Mouse (Mus musculus): ENCODE data around the gene Hbq1a. TPM values are rescaled to one million over a fixed set of nuclear protein-coding genes. Genes with fewer than 3 reads are reported as not detected.
"Not testable (repeated sequence)": the region's sequence is repeated elsewhere in the genome, so short reads cannot be mapped to it uniquely, and the experiment has no call there.

Gene Hbq1a
- polyA plus RNA-seq, 1 experiment from 2014 or later: not detected

DNA sequence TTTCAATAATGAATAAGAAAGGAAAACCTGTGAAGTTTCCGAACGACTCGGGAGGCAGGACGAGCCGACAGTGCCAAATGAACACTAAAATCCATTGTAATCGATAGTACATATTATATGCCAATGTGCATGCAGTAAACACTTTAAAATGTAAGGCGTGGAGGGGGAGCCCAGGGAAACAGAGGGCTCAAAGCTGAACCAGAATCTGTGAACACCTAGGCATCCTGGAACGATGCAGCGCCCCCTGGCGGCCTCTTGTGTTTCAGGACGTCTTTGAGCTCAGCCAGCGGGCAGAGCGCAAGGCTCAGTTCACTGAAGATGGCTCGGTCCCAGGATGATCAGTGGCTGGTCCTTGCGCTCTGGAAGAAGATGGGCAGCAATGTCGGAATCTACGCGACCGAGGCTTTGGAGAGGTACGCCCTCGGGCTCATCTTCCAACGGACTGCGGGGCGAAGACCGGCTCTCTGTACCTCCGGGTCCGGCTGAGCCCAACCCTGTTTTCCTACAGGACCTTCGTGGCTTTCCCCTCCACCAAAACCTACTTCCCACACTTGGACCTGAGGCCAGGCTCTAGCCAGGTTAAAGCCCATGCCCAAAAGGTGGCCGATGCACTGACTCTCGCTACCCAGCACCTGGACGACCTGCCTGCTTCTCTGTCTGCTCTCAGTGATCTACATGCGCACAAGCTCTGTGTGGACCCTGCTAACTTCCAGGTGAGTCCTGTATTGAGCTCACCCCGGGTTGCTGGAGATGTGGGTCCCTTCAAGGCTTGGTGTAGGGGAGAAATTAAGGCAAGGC, 13.0 kb upstream of the Hbq1a start, which contains the start of gene Hbq1b:
Hbq1b (plus strand) TSS at position 271 of the 798 bp plus-strand sequence.
- H3K27ac ChIP-seq (replicated peaks); H3K4me1 ChIP-seq; H3K36me3 ChIP-seq (replicated peaks); H3K9me3 ChIP-seq: not testable (repeated sequence)
- Histone ChIP-seq H3K4me3 (peak within 1 kb of the TSS; percentile 45), H3K27me3 (replicated peaks; ENCODE audit: low read depth, poor library complexity, severe bottlenecking) (peaks cover 19% of the 10 kb centered on the region)
- DNase-seq (ENCODE audit: low spot score): peak; percentile 72
- WGBS: 20% methylated on average over 33 of the region's 33 CpGs

DNA sequence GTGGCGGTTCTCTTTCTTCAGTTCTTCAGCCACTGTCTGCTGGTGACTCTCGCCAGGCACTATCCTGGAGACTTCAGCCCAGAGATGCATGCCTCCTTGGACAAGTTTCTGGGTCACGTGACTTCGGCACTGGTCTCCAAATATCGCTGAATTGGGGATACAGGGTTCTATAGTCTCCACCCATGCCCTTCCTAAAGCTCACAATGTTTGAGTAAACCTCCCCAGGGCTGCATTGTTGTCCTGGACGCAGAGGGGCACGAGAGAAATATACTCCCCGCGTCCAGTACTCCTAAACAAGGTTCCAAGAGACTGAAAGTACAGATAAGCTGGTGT, 12.4 kb upstream of the Hbq1a start:
- Histone ChIP-seq H3K27ac (replicated peaks) (no peak overlapping the region), H3K9me3 (no peaks in the 10 kb centered on the region), H3K36me3 (replicated peaks) (no peaks in the 10 kb centered on the region), H3K4me1 (no peaks in the 10 kb centered on the region), H3K27me3 (replicated peaks; ENCODE audit: low read depth, poor library complexity, severe bottlenecking) (peaks cover 18% of the 10 kb centered on the region), H3K4me3 (0 out of 2 replicates have a peak overlapping the region, but pooled peaks have one; percentile 13)
- 68% methylated on average over 9 of the region's 9 CpGs for WGBS
- no peak for DNase-seq (ENCODE audit: low spot score)

- not testable (repeated sequence) for H3K4me3 ChIP-seq; H3K27ac ChIP-seq (replicated peaks); H3K36me3 ChIP-seq (replicated peaks); DNase-seq (ENCODE audit: low spot score); H3K4me1 ChIP-seq; H3K9me3 ChIP-seq
- peaks cover 11% of the 10 kb centered on the region for H3K27me3 ChIP-seq (replicated peaks; ENCODE audit: low read depth, poor library complexity, severe bottlenecking)
- 84% methylated on average over 4 of the region's 4 CpGs for WGBS
Observed at GRCm38 (mm10) chr11:32292819-32293218, 7.0 kb upstream of the Hbq1a start.

DNA sequence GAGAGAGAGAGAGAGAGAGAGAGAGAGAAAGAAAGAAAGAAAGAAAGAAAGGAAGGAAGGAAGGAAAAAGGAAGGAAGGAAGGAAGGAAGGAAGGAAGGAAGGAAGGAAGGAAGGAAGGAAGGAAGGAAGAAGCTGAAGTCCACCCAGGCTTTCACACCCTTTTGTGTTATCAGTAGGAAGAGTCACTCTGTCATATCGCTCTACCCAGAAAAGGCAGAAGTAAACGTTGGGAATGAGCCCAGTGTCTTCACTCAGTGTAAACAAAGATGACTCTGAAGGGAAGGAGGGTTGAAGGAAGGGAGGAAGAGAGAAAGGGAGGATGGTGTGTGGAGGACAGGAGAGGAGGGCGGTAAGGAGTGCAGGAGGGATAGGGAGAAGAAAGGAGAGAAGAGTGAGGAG, 6.4 kb upstream of the Hbq1a start:
- not testable (repeated sequence) for DNase-seq (ENCODE audit: low spot score); H3K4me1 ChIP-seq
- 78% methylated on average over 3 of the region's 3 CpGs for WGBS

DNA sequence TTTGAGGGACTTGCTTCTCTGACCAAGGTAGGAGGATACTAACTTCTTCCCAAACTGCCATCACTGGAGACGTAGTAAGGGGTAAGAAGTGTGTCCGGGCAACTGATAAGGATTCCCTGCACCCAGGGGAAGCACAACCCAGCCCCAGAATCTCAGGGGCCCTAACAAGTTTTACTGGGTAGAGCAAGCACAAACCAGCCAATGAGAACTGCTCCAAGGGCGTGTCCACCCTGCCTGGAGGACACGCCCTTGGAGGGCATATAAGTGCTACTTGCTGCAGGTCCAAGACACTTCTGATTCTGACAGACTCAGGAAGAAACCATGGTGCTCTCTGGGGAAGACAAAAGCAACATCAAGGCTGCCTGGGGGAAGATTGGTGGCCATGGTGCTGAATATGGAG, 3.7 kb upstream of the Hbq1a start, which contains the start of gene Hba-a2:
Hba-a2 (plus strand) TSS at position 287 of the 400 bp plus-strand sequence.
- H3K36me3 ChIP-seq (replicated peaks); H3K9me3 ChIP-seq; DNase-seq (ENCODE audit: low spot score); H3K27me3 ChIP-seq (replicated peaks; ENCODE audit: low read depth, poor library complexity, severe bottlenecking); H3K4me1 ChIP-seq; H3K4me3 ChIP-seq; H3K27ac ChIP-seq (replicated peaks): not testable (repeated sequence)
- WGBS: no CpG with 5 or more reads among the region's 4 CpGs

More for the DNA sequence above, 6.4 kb upstream of the Hbq1a start:
- H3K27me3 ChIP-seq (replicated peaks; ENCODE audit: low read depth, poor library complexity, severe bottlenecking); H3K36me3 ChIP-seq (replicated peaks); H3K4me3 ChIP-seq; H3K9me3 ChIP-seq; H3K27ac ChIP-seq (replicated peaks): not testable (repeated sequence)

GRCm38 (mm10) chr11:32297417-32297816, 2.5 kb upstream of the Hbq1a start:
- 46% methylated on average over 2 of the region's 2 CpGs for WGBS
- peaks cover 21% of the 10 kb centered on the region for H3K27me3 ChIP-seq (replicated peaks; ENCODE audit: low read depth, poor library complexity, severe bottlenecking)
- not testable (repeated sequence) for H3K9me3 ChIP-seq; H3K4me1 ChIP-seq; H3K36me3 ChIP-seq (replicated peaks); DNase-seq (ENCODE audit: low spot score); H3K4me3 ChIP-seq; H3K27ac ChIP-seq (replicated peaks)

DNA sequence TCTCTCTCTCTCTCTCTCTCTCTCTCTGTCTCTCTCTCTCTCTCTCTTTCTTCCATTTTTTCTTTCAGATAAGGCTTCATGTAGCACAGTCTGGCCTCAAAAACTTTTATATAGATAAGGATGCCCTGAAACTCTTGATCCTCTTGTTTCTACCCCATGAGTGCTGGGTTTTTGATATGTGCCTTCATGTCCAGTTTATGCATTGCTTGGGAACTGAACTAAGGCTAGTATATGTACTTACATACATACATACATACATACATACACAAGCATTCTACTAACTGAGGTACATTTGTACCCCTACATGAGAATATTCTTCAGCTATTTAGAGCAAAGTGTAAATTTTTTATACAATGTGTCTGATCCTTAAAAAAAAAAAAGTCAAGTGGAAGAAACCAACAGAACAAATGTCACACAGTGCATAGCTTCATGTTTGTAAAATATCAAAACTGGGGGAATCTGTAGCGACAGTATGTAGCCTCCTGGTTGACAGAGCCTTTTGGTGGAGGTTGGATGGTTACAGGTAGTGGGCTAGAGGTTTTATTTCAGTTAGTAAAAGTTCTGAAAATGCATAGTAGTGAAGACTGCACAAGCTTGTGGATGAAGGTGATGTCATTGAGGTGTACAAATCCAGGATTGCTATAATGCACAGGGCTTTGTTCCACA, 1.9 kb upstream of the Hbq1a start:
- Histone ChIP-seq H3K4me1 (no peaks in the 10 kb centered on the region), H3K36me3 (replicated peaks) (no peaks in the 10 kb centered on the region), H3K27me3 (replicated peaks; ENCODE audit: low read depth, poor library complexity, severe bottlenecking) (peaks cover 24% of the 10 kb centered on the region), H3K4me3 (no peak overlapping the region), H3K9me3 (no peaks in the 10 kb centered on the region), H3K27ac (replicated peaks) (no peak overlapping the region)
- 87% methylated on average over 1 of the region's 1 CpGs for WGBS
- no peak for DNase-seq (ENCODE audit: low spot score)

GRCm38 (mm10) chr11:32298532-32298918, 1.3 kb upstream of the Hbq1a start:
- WGBS: 95% methylated on average over 2 of the region's 2 CpGs
- no peak overlapping the region for H3K4me3 ChIP-seq
- no peaks in the 10 kb centered on the region for H3K36me3 ChIP-seq (replicated peaks)
- no peaks in the 10 kb centered on the region for H3K9me3 ChIP-seq
- no peak overlapping the region for H3K27ac ChIP-seq (replicated peaks)
- DNase-seq (ENCODE audit: low spot score): no peak
- peaks cover 29% of the 10 kb centered on the region for H3K27me3 ChIP-seq (replicated peaks; ENCODE audit: low read depth, poor library complexity, severe bottlenecking)
- H3K4me1 ChIP-seq: no peaks in the 10 kb centered on the region

DNA sequence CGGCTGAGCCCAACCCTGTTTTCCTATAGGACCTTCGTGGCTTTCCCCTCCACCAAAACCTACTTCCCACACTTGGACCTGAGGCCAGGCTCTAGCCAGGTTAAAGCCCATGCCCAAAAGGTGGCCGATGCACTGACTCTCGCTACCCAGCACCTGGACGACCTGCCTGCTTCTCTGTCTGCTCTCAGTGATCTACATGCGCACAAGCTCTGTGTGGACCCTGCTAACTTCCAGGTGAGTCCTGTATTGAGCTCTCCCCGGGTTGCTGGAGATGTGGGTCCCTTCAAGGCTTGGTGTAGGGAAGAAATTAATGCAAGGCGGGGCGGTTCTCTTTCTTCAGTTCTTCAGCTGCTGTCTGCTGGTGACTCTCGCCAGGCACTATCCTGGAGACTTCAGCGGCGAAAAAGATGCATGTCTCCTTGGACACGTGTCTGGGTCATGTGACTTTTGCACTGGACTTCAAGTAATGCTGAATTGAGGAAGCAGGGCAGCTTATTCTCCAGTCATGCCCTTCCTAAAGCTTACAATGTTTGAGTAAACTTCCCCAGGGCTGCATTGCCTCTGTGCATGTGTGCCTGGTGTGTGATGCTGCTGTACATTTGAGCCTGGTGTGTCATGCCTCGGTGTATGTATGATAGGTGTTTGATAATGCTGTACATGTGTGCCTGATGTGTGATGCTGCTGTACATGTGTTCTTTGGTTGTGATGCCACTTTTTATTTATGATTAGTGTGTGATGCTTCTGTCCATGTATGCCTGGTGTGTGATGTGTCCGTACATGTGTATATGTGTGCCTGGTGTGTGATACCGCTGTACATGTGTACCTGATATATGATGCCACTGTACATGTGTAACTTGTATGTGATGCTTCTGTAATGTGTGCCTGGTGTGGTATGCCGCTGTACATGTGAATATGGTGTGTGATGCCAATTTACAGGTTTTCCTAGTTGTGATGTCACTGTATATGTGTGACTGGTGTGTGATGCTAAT, 704 bp downstream of the Hbq1a start:
- Histone ChIP-seq H3K4me3 (peak overlapping the region; percentile 45), H3K27ac (replicated peaks) (no peak overlapping the region), H3K9me3 (no peaks in the 10 kb centered on the region), H3K27me3 (replicated peaks; ENCODE audit: low read depth, poor library complexity, severe bottlenecking) (peaks cover 29% of the 10 kb centered on the region), H3K36me3 (replicated peaks) (no peaks in the 10 kb centered on the region), H3K4me1 (no peaks in the 10 kb centered on the region)
- WGBS: 61% methylated on average over 16 of the region's 17 CpGs
- no peak for DNase-seq (ENCODE audit: low spot score)

DNA sequence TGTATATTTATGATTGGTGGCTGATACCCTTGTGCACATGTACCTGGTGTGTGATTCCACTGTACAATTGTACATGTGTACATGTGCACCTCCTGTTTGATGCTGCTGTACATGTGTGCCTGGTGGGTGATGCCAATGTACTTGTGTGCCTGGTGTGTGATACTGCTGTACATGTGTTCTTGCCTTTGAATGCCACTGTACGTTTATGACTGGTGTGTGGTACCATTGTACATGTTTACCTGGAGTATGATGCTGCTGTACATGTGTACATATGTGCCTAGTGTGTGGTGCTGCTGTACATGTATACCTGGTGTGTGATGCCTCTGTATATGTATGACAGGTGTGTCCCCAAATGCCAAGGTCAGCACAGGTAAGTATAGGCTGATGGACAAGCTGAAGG, 1.6 kb downstream of the Hbq1a start:
- H3K36me3 ChIP-seq (replicated peaks): no peaks in the 10 kb centered on the region
- no peak for DNase-seq (ENCODE audit: low spot score)
- H3K4me3 ChIP-seq: no peak overlapping the region
- H3K27me3 ChIP-seq (replicated peaks; ENCODE audit: low read depth, poor library complexity, severe bottlenecking): peaks cover 29% of the 10 kb centered on the region
- no peak overlapping the region for H3K27ac ChIP-seq (replicated peaks)
- no peaks in the 10 kb centered on the region for H3K4me1 ChIP-seq
- H3K9me3 ChIP-seq: no peaks in the 10 kb centered on the region
- 80% methylated on average over 1 of the region's 1 CpGs for WGBS

- Histone ChIP-seq H3K9me3 (no peaks in the 10 kb centered on the region), H3K27me3 (replicated peaks; ENCODE audit: low read depth, poor library complexity, severe bottlenecking) (peaks cover 29% of the 10 kb centered on the region), H3K27ac (replicated peaks) (no peak overlapping the region), H3K4me3 (no peak overlapping the region), H3K36me3 (replicated peaks) (no peaks in the 10 kb centered on the region), H3K4me1 (no peaks in the 10 kb centered on the region)
- 47% methylated on average over 2 of the region's 2 CpGs for WGBS
- no peak for DNase-seq (ENCODE audit: low spot score)
Observed at GRCm38 (mm10) chr11:32302824-32303419, 3.1 kb downstream of the Hbq1a start.

DNA sequence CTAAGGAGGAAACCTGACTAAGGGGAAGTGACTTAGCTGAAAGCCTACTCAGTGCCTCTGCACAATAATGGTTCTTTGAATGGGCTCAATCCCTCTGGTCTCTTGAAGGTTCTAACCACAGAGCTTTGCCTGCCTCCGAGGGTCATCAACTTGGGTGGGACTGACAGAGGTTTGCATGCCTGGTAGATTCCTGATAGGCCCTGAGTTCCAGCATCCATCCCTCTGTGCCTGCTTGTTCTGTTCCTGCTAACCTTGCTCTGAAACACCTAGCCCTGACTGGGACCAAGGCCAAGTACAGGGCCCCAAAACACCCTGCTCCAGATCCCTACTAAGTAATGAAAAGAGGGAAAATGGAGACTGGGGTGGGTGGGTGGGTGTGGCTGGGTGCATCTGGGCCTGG, 3.6 kb downstream of the Hbq1a start:
- no peak overlapping the region for H3K4me3 ChIP-seq
- peaks cover 29% of the 10 kb centered on the region for H3K27me3 ChIP-seq (replicated peaks; ENCODE audit: low read depth, poor library complexity, severe bottlenecking)
- WGBS: 87% methylated on average over 1 of the region's 1 CpGs
- DNase-seq (ENCODE audit: low spot score): no peak
- no peaks in the 10 kb centered on the region for H3K4me1 ChIP-seq
- H3K36me3 ChIP-seq (replicated peaks): no peaks in the 10 kb centered on the region
- no peaks in the 10 kb centered on the region for H3K9me3 ChIP-seq
- H3K27ac ChIP-seq (replicated peaks): no peak overlapping the region
